Mouse (Mus musculus) limb, embryonic 14.5 days (tissue): ENCODE data around the gene Lrig1. TPM values are rescaled to one million over a fixed set of nuclear protein-coding genes. Genes with fewer than 3 reads are reported as not detected.

Experiments
- ATAC-seq: fragments of 200-750 bp; cut with Nextera tagmentation; 2 replicates; pipeline ENCODE4 v1.8.0; 2017; ENCODE audit warnings: low read depth, moderate number of reproducible peaks, moderate TSS enrichment; ENCODE audit not compliant: low FRiP score
- DNase-seq: peaks from one replicate; pipeline ENCODE4 v3.0.0-alpha.2; 2015; ENCODE audit warnings: low spot score
- H3K27ac ChIP-seq: fragments of 300-500 bp; sonication (generic); replicated peaks from 2 replicates; pipeline ENCODE4 v1.5.1; 2014; ENCODE audit warnings: low read depth, mild to moderate bottlenecking, low read length, moderate library complexity, mixed read lengths
- H3K27me3 ChIP-seq: fragments of 300-500 bp; sonication (generic); 2 replicates; pipeline ENCODE4 v1.6.1; 2014; ENCODE audit warnings: low read length, mixed read lengths; ENCODE audit not compliant: control insufficient read depth, insufficient read depth
- H3K36me3 ChIP-seq: fragments of 300-500 bp; sonication (generic); 2 replicates; pipeline ENCODE4 v1.6.1; 2014; ENCODE audit warnings: mild to moderate bottlenecking, low read length, moderate library complexity, mixed read lengths; ENCODE audit not compliant: control insufficient read depth, insufficient read depth
- H3K4me1 ChIP-seq: fragments of 300-500 bp; sonication (generic); 2 replicates; pipeline ENCODE4 v1.6.1; 2014; ENCODE audit warnings: antibody characterized with exemption, low read length, mixed read lengths; ENCODE audit not compliant: control insufficient read depth, insufficient read depth
- H3K4me2 ChIP-seq: fragments of 300-500 bp; sonication (generic); replicated peaks from 2 replicates; pipeline ENCODE4 v1.6.1; 2014; ENCODE audit warnings: low read depth, mild to moderate bottlenecking, low read length, moderate library complexity; ENCODE audit not compliant: severe bottlenecking
- H3K4me3 ChIP-seq: fragments of 300-500 bp; sonication (generic); replicated peaks from 2 replicates; pipeline ENCODE4 v1.5.1; 2014; ENCODE audit warnings: low read length
- H3K9ac ChIP-seq: fragments of 300-500 bp; sonication (generic); 2 replicates; pipeline ENCODE4 v1.6.1; 2014; ENCODE audit warnings: mild to moderate bottlenecking, low read depth, low read length, moderate library complexity; ENCODE audit not compliant: severe bottlenecking
- H3K9me3 ChIP-seq: fragments of 300-500 bp; sonication (generic); 2 replicates; pipeline ENCODE4 v1.6.1; 2016; ENCODE audit warnings: low read length; ENCODE audit not compliant: control insufficient read depth
- POLR2A ChIP-seq: fragments of 200-500 bp; IDR thresholded peaks from 2 replicates; pipeline ENCODE4 v1.8.0; 2012; ENCODE audit warnings: inconsistent platforms, mild to moderate bottlenecking, moderate library complexity, borderline replicate concordance; ENCODE audit not compliant: insufficient read depth, insufficient read length; ENCODE audit errors: extremely low read depth
- WGBS: fragments of 180-500 bp; shearing (Covaris S2); extraction: QIAGEN DNeasy Blood & Tissue Kit; methylation state at CpG from one replicate; pipeline ENCODE4 v1.1.7; 2014; 5-methylcytosine and 5-hydroxymethylcytosine counted together
- polyA plus RNA-seq, 2 experiments: library from polyadenylated mRNA; depleted of rRNA in 1 of 2; stranded (reverse) in 1 of 2; unstranded in 1 of 2; fragments of >200 nt; fragmentation: Nextera tagmentation in 1 of 2; extraction: Ambion mirVana in 1 of 2; gene quantifications; 2 replicates each; pipeline versions ENCODE4 v1.2.1 to v1.2.3; 2012 to 2014

Lrig1 gene
- polyA plus RNA-seq, 2 experiments: 35.1 to 49.4 TPM

GRCm38 (mm10) chr6:94658136-94658480 lies 41.9 kb downstream of the Lrig1 start:
- Histone ChIP-seq H3K27me3 (no peaks in the 10 kb centered on the region), H3K9ac (no peak overlapping the region), H3K4me3 (no peak overlapping the region), H3K4me2 (no peak overlapping the region), H3K9me3 (no peaks in the 10 kb centered on the region), H3K4me1 (peaks cover 16% of the 10 kb centered on the region), H3K27ac (no peak overlapping the region), H3K36me3 (peaks cover 35% of the 10 kb centered on the region; the same call in 1 of the 2 replicates)
- ATAC-seq: no peak
- WGBS: 19% methylated on average over 6 of the region's 6 CpGs
- DNase-seq: no peak
- TF ChIP-seq POLR2A: no peak

GRCm38 (mm10) chr6:94657204-94658135 lies 42.5 kb downstream of the Lrig1 start:
- Histone ChIP-seq H3K27me3 (no peaks in the 10 kb centered on the region), H3K9ac (no peak overlapping the region), H3K4me3 (no peak overlapping the region), H3K4me2 (no peak overlapping the region), H3K9me3 (no peaks in the 10 kb centered on the region), H3K4me1 (peaks cover 16% of the 10 kb centered on the region), H3K27ac (no peak overlapping the region), H3K36me3 (peaks cover 30% of the 10 kb centered on the region; the same call in 1 of the 2 replicates)
- WGBS: 49% methylated on average over 12 of the region's 12 CpGs
- no peak for TF ChIP-seq POLR2A
- DNase-seq (no peak), ATAC-seq (0 out of 2 replicates have a peak, but pooled peaks have one; percentile 32)

- peaks cover 16% of the 10 kb centered on the region for H3K4me1 ChIP-seq
- H3K27me3 ChIP-seq: no peaks in the 10 kb centered on the region
- TF ChIP-seq POLR2A: no peak
- H3K4me3 ChIP-seq: no peak overlapping the region
- 51% methylated on average over 5 of the region's 5 CpGs for WGBS
- H3K27ac ChIP-seq: no peak overlapping the region
- DNase-seq (no peak), ATAC-seq (no peak)
- H3K36me3 ChIP-seq: peaks cover 29% of the 10 kb centered on the region
- H3K9me3 ChIP-seq: no peaks in the 10 kb centered on the region
- H3K9ac ChIP-seq: no peak overlapping the region
- H3K4me2 ChIP-seq: no peak overlapping the region
These were observed 44.0 kb downstream of the Lrig1 start for GRCm38 (mm10) chr6:94655818-94656478.

GRCm38 (mm10) chr6:94653388-94654316 lies 46.3 kb downstream of the Lrig1 start:
- 64% methylated on average over 10 of the region's 10 CpGs for WGBS
- no peak overlapping the region for H3K9ac ChIP-seq
- no peak for ATAC-seq

GRCm38 (mm10) chr6:94652659-94653213 lies 47.2 kb downstream of the Lrig1 start:
- ATAC-seq (no peak), DNase-seq (no peak)
- Histone ChIP-seq H3K9me3 (no peaks in the 10 kb centered on the region), H3K27me3 (no peaks in the 10 kb centered on the region), H3K4me1 (peaks cover 21% of the 10 kb centered on the region), H3K4me3 (no peak overlapping the region), H3K9ac (no peak overlapping the region), H3K36me3 (peaks cover 20% of the 10 kb centered on the region), H3K4me2 (no peak overlapping the region), H3K27ac (no peak overlapping the region)
- WGBS: 39% methylated on average over 6 of the region's 6 CpGs
- TF ChIP-seq POLR2A: no peak

More at GRCm38 (mm10) chr6:94653388-94654316, 46.3 kb downstream of the Lrig1 start:
- no peak overlapping the region for H3K4me2 ChIP-seq
- H3K36me3 ChIP-seq: peaks cover 25% of the 10 kb centered on the region
- H3K4me1 ChIP-seq: peaks cover 21% of the 10 kb centered on the region
- H3K27ac ChIP-seq: no peak overlapping the region
- H3K27me3 ChIP-seq: no peaks in the 10 kb centered on the region
- no peaks in the 10 kb centered on the region for H3K9me3 ChIP-seq
- no peak for TF ChIP-seq POLR2A
- H3K4me3 ChIP-seq: no peak overlapping the region
- DNase-seq: no peak
